17 mouse cellular contexts compared by ENCODE assay signal in the genomic region with DNA sequence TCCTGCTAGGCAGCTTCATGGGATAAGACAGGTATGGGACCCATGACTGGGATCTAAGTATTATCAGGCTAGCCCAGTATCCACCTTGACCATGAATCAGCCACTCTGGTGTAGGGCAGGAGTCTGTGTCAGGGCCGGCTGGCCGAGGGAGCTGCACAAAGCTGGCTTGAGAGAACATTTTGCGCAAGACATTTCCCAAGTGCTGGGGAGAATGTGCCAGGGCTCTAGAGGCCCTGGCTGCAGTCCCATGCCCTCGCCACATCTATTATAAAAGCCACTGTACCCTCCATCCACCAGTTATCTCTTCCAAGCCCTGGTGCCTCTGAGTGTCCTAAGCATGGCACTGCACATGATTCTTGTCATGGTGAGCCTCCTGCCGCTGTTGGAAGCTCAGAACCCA. TPM values are rescaled to one million over a fixed set of nuclear protein-coding genes. Genes with fewer than 3 reads are reported as not detected.
DNase-seq lines count a peak whose midpoint lies in the region; ATAC-seq and TF ChIP-seq lines count a peak whose summit lies in the region.
"Had no signal": no experiment of that assay in that cellular context is flagged by ENCODE, and none has a peak within 500 bp of the region (broad histone marks: within the 10 kb centered on the region; RNA-seq: fewer than 3 reads in every experiment).

Gene Orm2 (plus strand): TSS at position 300 of the 400 bp plus-strand sequence.

- no peaks in the 10 kb centered on the region for H3K4me1 ChIP-seq in midbrain, postnatal 0 days (ENCODE audit: insufficient read depth, low read length)
- no peaks in the 10 kb centered on the region for H3K4me1 ChIP-seq in midbrain, embryonic 10.5 days
- H3K4me1 ChIP-seq in lung, postnatal 0 days (ENCODE audit: insufficient read depth, low read depth, low read length), result no peaks in the 10 kb centered on the region
- peaks cover 4% of the 10 kb centered on the region for H3K4me1 ChIP-seq in limb, embryonic 10.5 days
- H3K4me1 ChIP-seq: embryonic facial prominence, embryonic 12.5 days; liver, embryonic 15.5 days; neural tube, embryonic 12.5 days had no signal

- TF ChIP-seq EP300 in lung, postnatal 0 days (IDR thresholded peaks at IDR 0.05), result no peak

- no peak for TF ChIP-seq CTCF in midbrain, postnatal 0 days (IDR thresholded peaks at IDR 0.05)
- no peak for TF ChIP-seq CTCF in lung, postnatal 0 days (IDR thresholded peaks at IDR 0.05)

- H3K27me3 ChIP-seq in midbrain, postnatal 0 days (ENCODE audit: insufficient read depth, low read length), result no peaks in the 10 kb centered on the region
- H3K27me3 ChIP-seq in midbrain, embryonic 10.5 days (ENCODE audit: low read depth, poor library complexity, severe bottlenecking), result no peaks in the 10 kb centered on the region
- no peaks in the 10 kb centered on the region for H3K27me3 ChIP-seq in lung, postnatal 0 days (replicated peaks; ENCODE audit: insufficient read depth, low read length)
- H3K27me3 ChIP-seq in limb, embryonic 10.5 days (ENCODE audit: low read depth, poor library complexity, severe bottlenecking), result no peaks in the 10 kb centered on the region
- H3K27me3 ChIP-seq: embryonic facial prominence, embryonic 12.5 days; liver, embryonic 15.5 days; neural tube, embryonic 12.5 days had no signal

- ATAC-seq in midbrain, postnatal 0 days (ENCODE audit: low FRiP score), result no peak
- peak; percentile 78 for ATAC-seq in lung, postnatal 0 days
- ATAC-seq: forebrain, embryonic 14.5 days had no signal

- no peak within 1 kb of the TSS for H3K4me2 ChIP-seq in midbrain, postnatal 0 days (ENCODE audit: low read depth, low read length, poor library complexity, severe bottlenecking)
- no peak within 1 kb of the TSS for H3K4me2 ChIP-seq in lung, postnatal 0 days (replicated peaks; ENCODE audit: low read depth, low read length)
- H3K4me2 ChIP-seq: embryonic facial prominence, embryonic 12.5 days; liver, embryonic 15.5 days; neural tube, embryonic 12.5 days had no signal

- H3K9me3 ChIP-seq in midbrain, postnatal 0 days (ENCODE audit: low read length), result no peaks in the 10 kb centered on the region
- no peaks in the 10 kb centered on the region for H3K9me3 ChIP-seq in midbrain, embryonic 10.5 days (replicated peaks)
- no peaks in the 10 kb centered on the region for H3K9me3 ChIP-seq in lung, postnatal 0 days (ENCODE audit: low read length)
- no peaks in the 10 kb centered on the region for H3K9me3 ChIP-seq in limb, embryonic 10.5 days (replicated peaks)
- H3K9me3 ChIP-seq: embryonic facial prominence, embryonic 12.5 days; liver, embryonic 15.5 days; neural tube, embryonic 12.5 days had no signal

- peak within 1 kb of the TSS; percentile 24; the same call in 1 of the 2 replicates for H3K9ac ChIP-seq in midbrain, postnatal 0 days (replicated peaks; ENCODE audit: low read length, poor library complexity, severe bottlenecking)
- H3K9ac ChIP-seq in lung, postnatal 0 days (replicated peaks; ENCODE audit: low read depth), result no peak within 1 kb of the TSS
- H3K9ac ChIP-seq: embryonic facial prominence, embryonic 12.5 days; liver, embryonic 15.5 days; neural tube, embryonic 12.5 days had no signal

- peak; percentile 23 to 48 for DNase-seq in cerebellum, postnatal 10 days
- DNase-seq in cerebellum, adult 8-10 months, result no peak
- DNase-seq in midbrain, postnatal 0 days (ENCODE audit: low spot score), result no peak
- no peak for DNase-seq in midbrain, embryonic 10.5 days (ENCODE audit: low spot score)
- DNase-seq in lung, postnatal 0 days (ENCODE audit: low spot score), result peak; percentile 70
- DNase-seq in natural killer cell, adult 2 months (ENCODE audit: low spot score in 2 of 2), result no peak
- DNase-seq in limb, embryonic 10.5 days (ENCODE audit: low spot score), result no peak
- no peak for DNase-seq in spleen, postnatal 14 days (ENCODE audit: low spot score in 2 of 2)
- DNase-seq: cerebellum, postnatal 25 days; layer of hippocampus, adult 9-11 months had no signal

- WGBS in midbrain, postnatal 0 days, result 85% methylated on average over 5 of the region's 5 CpGs
- WGBS in midbrain, embryonic 10.5 days, result 91% methylated on average over 5 of the region's 5 CpGs
- 42% methylated on average over 5 of the region's 5 CpGs for WGBS in lung, postnatal 0 days
- WGBS in limb, embryonic 10.5 days, result 92% methylated on average over 5 of the region's 5 CpGs

- no peak within 1 kb of the TSS for H3K4me3 ChIP-seq in midbrain, postnatal 0 days (ENCODE audit: low read depth, low read length)
- no peak within 1 kb of the TSS for H3K4me3 ChIP-seq in midbrain, embryonic 10.5 days
- no peak within 1 kb of the TSS for H3K4me3 ChIP-seq in lung, postnatal 0 days (ENCODE audit: low read depth, low read length)
- H3K4me3 ChIP-seq in limb, embryonic 10.5 days, result no peak within 1 kb of the TSS
- H3K4me3 ChIP-seq: embryonic facial prominence, embryonic 12.5 days; liver, embryonic 15.5 days; neural tube, embryonic 12.5 days had no signal

- H3K36me3 ChIP-seq in midbrain, postnatal 0 days (ENCODE audit: insufficient read depth, low read length), result no peaks in the 10 kb centered on the region
- peaks cover 3% of the 10 kb centered on the region; the same call in 1 of the 2 replicates for H3K36me3 ChIP-seq in midbrain, embryonic 10.5 days
- H3K36me3 ChIP-seq in lung, postnatal 0 days (ENCODE audit: insufficient read depth, low read length), result 0 out of 2 replicates have a peak, but pooled peaks cover under 1% of the 10 kb centered on the region
- H3K36me3 ChIP-seq in limb, embryonic 10.5 days, result peaks cover 6% of the 10 kb centered on the region; the same call in 1 of the 2 replicates
- H3K36me3 ChIP-seq: embryonic facial prominence, embryonic 12.5 days; liver, embryonic 15.5 days; neural tube, embryonic 12.5 days had no signal

- no peak within 1 kb of the TSS for H3K27ac ChIP-seq in midbrain, postnatal 0 days (ENCODE audit: low read depth, low read length)
- no peak within 1 kb of the TSS for H3K27ac ChIP-seq in midbrain, embryonic 10.5 days (replicated peaks)
- H3K27ac ChIP-seq in lung, postnatal 0 days (ENCODE audit: low read length), result no peak within 1 kb of the TSS
- no peak within 1 kb of the TSS for H3K27ac ChIP-seq in limb, embryonic 10.5 days
- H3K27ac ChIP-seq: embryonic facial prominence, embryonic 12.5 days; kidney, postnatal 0 days; liver, embryonic 15.5 days; neural tube, embryonic 12.5 days had no signal

RNA-seq across cellular contexts. Expression of gene Orm2, which starts in this region (rescaled TPM):
- not detected in 2 replicates for total RNA-seq in midbrain, postnatal 0 days (2014; rRNA removed)
- polyA plus RNA-seq in midbrain, postnatal 0 days (2015; fragmentation: Nextera tagmentation; extraction: Ambion mirVana), result not detected in 2 replicates
- not detected in 2 replicates for polyA plus RNA-seq in midbrain, embryonic 10.5 days (2016; fragmentation: Nextera tagmentation; extraction: Ambion mirVana)
- 0.21 and 0.46 TPM in 2 replicates for polyA plus RNA-seq in lung, postnatal 0 days (2015; fragmentation: Nextera tagmentation; extraction: Ambion mirVana)
- polyA plus RNA-seq in limb, embryonic 10.5 days (2016; fragmentation: Nextera tagmentation; extraction: Ambion mirVana), result not detected in 2 replicates
- total RNA-seq: left cerebral cortex, postnatal 36 days had no signal
- polyA plus RNA-seq: embryonic facial prominence, embryonic 12.5 days; forebrain, embryonic 14.5 days; kidney, postnatal 0 days; liver, embryonic 15.5 days; neural tube, embryonic 12.5 days; spleen, adult 2 months had no signal

Comparison
In these comparisons a context has a peak if more than half of its experiments do, and no peak if none do; other contexts are left out.
1. DNase-seq: peak in cerebellum, postnatal 10 days (2 of 2); none in cerebellum, adult 8-10 months (single experiment), midbrain, postnatal 0 days (single experiment), midbrain, embryonic 10.5 days (single experiment), natural killer cell, adult 2 months (0 of 2), limb, embryonic 10.5 days (single experiment) and spleen, postnatal 14 days (0 of 2).
2. Peak in DNase-seq and ATAC-seq in lung, postnatal 0 days; RNA of the gene not detected or under 1 TPM.